Mouse (Mus musculus) embryonic facial prominence, embryonic 14.5 days (tissue): ENCODE data around the gene Mt1. TPM values are rescaled to one million over a fixed set of nuclear protein-coding genes. Genes with fewer than 3 reads are reported as not detected.
"Not testable (repeated sequence)": the region's sequence is repeated elsewhere in the genome, so short reads cannot be mapped to it uniquely, and the experiment has no call there.

ENCODE experiments used
- ATAC-seq: fragments of 200-750 bp; cut with Nextera tagmentation; 2 replicates; pipeline ENCODE4 v1.8.0; 2017; ENCODE audit warnings: low read depth, moderate number of reproducible peaks, moderate TSS enrichment
- DNase-seq: peaks from one replicate; pipeline ENCODE4 v3.0.0-alpha.2; 2015; ENCODE audit warnings: low spot score
- H3K27ac ChIP-seq: fragments of 300-500 bp; sonication (generic); replicated peaks from 2 replicates; pipeline ENCODE4 v1.5.1; 2014; ENCODE audit warnings: low read depth, mild to moderate bottlenecking, low read length, moderate library complexity
- H3K27me3 ChIP-seq: fragments of 300-500 bp; sonication (generic); replicated peaks from 2 replicates; pipeline ENCODE4 v1.6.1; 2014; ENCODE audit warnings: low read length; ENCODE audit not compliant: control insufficient read depth, insufficient read depth
- H3K36me3 ChIP-seq: fragments of 300-500 bp; sonication (generic); 2 replicates; pipeline ENCODE4 v1.6.1; 2014; ENCODE audit warnings: low read length, mixed read lengths; ENCODE audit not compliant: control insufficient read depth, insufficient read depth
- H3K4me1 ChIP-seq: fragments of 300-500 bp; sonication (generic); 2 replicates; pipeline ENCODE4 v1.6.1; 2014; ENCODE audit warnings: antibody characterized with exemption, low read length; ENCODE audit not compliant: control insufficient read depth, insufficient read depth
- H3K4me2 ChIP-seq: fragments of 300-500 bp; sonication (generic); 2 replicates; pipeline ENCODE4 v1.6.1; 2014; ENCODE audit warnings: low read depth, mild to moderate bottlenecking, low read length, moderate library complexity, mixed read lengths
- H3K4me3 ChIP-seq: fragments of 300-500 bp; sonication (generic); 2 replicates; pipeline ENCODE4 v1.5.1; 2014; ENCODE audit warnings: low read depth, mild to moderate bottlenecking, low read length
- H3K9ac ChIP-seq: fragments of 300-500 bp; sonication (generic); 2 replicates; pipeline ENCODE4 v1.6.1; 2014; ENCODE audit warnings: low read depth, mild to moderate bottlenecking, low read length, moderate library complexity, mixed read lengths
- H3K9me3 ChIP-seq: fragments of 300-500 bp; sonication (generic); 2 replicates; pipeline ENCODE4 v1.6.1; 2016; ENCODE audit warnings: low read length; ENCODE audit not compliant: control insufficient read depth
- WGBS: fragments of 180-500 bp; shearing (Covaris S2); extraction: QIAGEN DNeasy Blood & Tissue Kit; methylation state at CpG from one replicate; pipeline ENCODE4 v1.1.7; 2014; 5-methylcytosine and 5-hydroxymethylcytosine counted together
- polyA plus RNA-seq: library from polyadenylated mRNA; unstranded; fragments of >200 nt; fragmentation: Nextera tagmentation; extraction: Ambion mirVana; gene quantifications from 2 replicates; pipeline ENCODE4 v1.2.1, GENCODE M21; 2014

The Mt1 gene
- 167 and 193 TPM in 2 replicates for polyA plus RNA-seq

GRCm38 (mm10) chr8:94178857-94179712 lies at the start of gene Mt1:
TSS of gene Mt1 (plus strand) at chr8:94179082.
- Histone ChIP-seq H3K4me3 (peak within 1 kb of the TSS; percentile 46), H3K27me3 (peaks cover 84% of the 10 kb centered on the region), H3K36me3 (no peaks in the 10 kb centered on the region), H3K4me2 (peak within 1 kb of the TSS; percentile 84), H3K27ac (no peak within 1 kb of the TSS), H3K9ac (peak within 1 kb of the TSS; percentile 61), H3K9me3 (no peaks in the 10 kb centered on the region), H3K4me1 (no peaks in the 10 kb centered on the region)
- WGBS: 1% methylated on average over 49 of the region's 50 CpGs
- DNase-seq: peak; percentile 93
- ATAC-seq: peak; percentile 89

- Histone ChIP-seq H3K36me3 (no peaks in the 10 kb centered on the region), H3K4me2 (no peak overlapping the region), H3K9ac (no peak overlapping the region), H3K27me3 (no peaks in the 10 kb centered on the region), H3K4me3 (no peak overlapping the region), H3K9me3 (no peaks in the 10 kb centered on the region), H3K4me1 (no peaks in the 10 kb centered on the region), H3K27ac (no peak overlapping the region)
- ATAC-seq (no peak), DNase-seq (no peak)
- 83% methylated on average over 6 of the region's 6 CpGs for WGBS
Measured at GRCm38 (mm10) chr8:94129133-94129789, 49.6 kb upstream of the Mt1 start.

DNA sequence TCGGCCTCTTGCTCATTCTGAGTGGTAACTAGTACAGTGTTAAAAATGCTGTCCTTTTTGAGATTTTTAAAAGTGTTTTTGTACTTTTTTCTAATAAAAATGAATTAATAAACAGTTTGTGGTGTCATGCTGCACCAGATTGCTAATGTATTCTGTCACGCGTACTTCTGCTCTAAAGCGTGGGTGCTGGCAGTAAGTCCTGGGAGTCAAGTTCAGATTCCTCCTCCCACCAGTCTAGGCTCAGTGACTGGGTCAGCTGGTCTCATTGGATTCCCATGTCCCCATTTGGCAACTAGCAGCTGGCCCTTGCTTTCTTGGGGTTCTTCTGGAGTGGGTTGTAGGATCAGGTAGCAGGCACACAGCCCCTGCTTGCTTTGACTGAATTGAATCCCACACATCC lies 48.8 kb upstream of the Mt1 start:
- Histone ChIP-seq H3K36me3 (no peaks in the 10 kb centered on the region), H3K9me3 (no peaks in the 10 kb centered on the region), H3K27ac (no peak overlapping the region), H3K27me3 (no peaks in the 10 kb centered on the region), H3K4me3 (no peak overlapping the region), H3K4me1 (no peaks in the 10 kb centered on the region), H3K9ac (no peak overlapping the region), H3K4me2 (no peak overlapping the region)
- ATAC-seq (no peak), DNase-seq (no peak)
- WGBS: 89% methylated on average over 4 of the region's 4 CpGs

- 63% methylated on average over 5 of the region's 5 CpGs for WGBS
- Histone ChIP-seq H3K9ac (no peak overlapping the region), H3K27ac (no peak overlapping the region), H3K36me3 (no peaks in the 10 kb centered on the region), H3K4me1 (no peaks in the 10 kb centered on the region), H3K4me3 (no peak overlapping the region), H3K4me2 (no peak overlapping the region), H3K27me3 (no peaks in the 10 kb centered on the region), H3K9me3 (no peaks in the 10 kb centered on the region)
- no peak for ATAC-seq
- no peak for DNase-seq
Measured at GRCm38 (mm10) chr8:94132096-94132495, 46.8 kb upstream of the Mt1 start.

- H3K4me2 ChIP-seq, H3K9ac ChIP-seq, H3K9me3 ChIP-seq, H3K4me1 ChIP-seq, H3K36me3 ChIP-seq, ATAC-seq, H3K27me3 ChIP-seq, H3K27ac ChIP-seq, DNase-seq, H3K4me3 ChIP-seq: not testable (repeated sequence)
- 49% methylated on average over 3 of the region's 3 CpGs for WGBS
Measured at GRCm38 (mm10) chr8:94134601-94135000, 44.3 kb upstream of the Mt1 start.

- 84% methylated on average over 6 of the region's 6 CpGs for WGBS
Measured at GRCm38 (mm10) chr8:94135556-94135955, 43.3 kb upstream of the Mt1 start.

GRCm38 (mm10) chr8:94136192-94136591 lies 42.7 kb upstream of the Mt1 start:
- no peak overlapping the region for H3K4me2 ChIP-seq
- 60% methylated on average over 7 of the region's 7 CpGs for WGBS
- H3K4me1 ChIP-seq: no peaks in the 10 kb centered on the region
- ATAC-seq (no peak), DNase-seq (no peak)
- H3K4me3 ChIP-seq: no peak overlapping the region
- no peaks in the 10 kb centered on the region for H3K36me3 ChIP-seq
- no peaks in the 10 kb centered on the region for H3K9me3 ChIP-seq
- no peaks in the 10 kb centered on the region for H3K27me3 ChIP-seq
- H3K9ac ChIP-seq: no peak overlapping the region
- H3K27ac ChIP-seq: no peak overlapping the region

More at GRCm38 (mm10) chr8:94135556-94135955, 43.3 kb upstream of the Mt1 start:
- H3K27me3 ChIP-seq: no peaks in the 10 kb centered on the region
- no peaks in the 10 kb centered on the region for H3K4me1 ChIP-seq
- H3K4me3 ChIP-seq: no peak overlapping the region
- H3K36me3 ChIP-seq: no peaks in the 10 kb centered on the region
- ATAC-seq (no peak), DNase-seq (no peak)
- H3K4me2 ChIP-seq: no peak overlapping the region
- H3K9ac ChIP-seq: no peak overlapping the region
- no peaks in the 10 kb centered on the region for H3K9me3 ChIP-seq
- H3K27ac ChIP-seq: no peak overlapping the region

DNA sequence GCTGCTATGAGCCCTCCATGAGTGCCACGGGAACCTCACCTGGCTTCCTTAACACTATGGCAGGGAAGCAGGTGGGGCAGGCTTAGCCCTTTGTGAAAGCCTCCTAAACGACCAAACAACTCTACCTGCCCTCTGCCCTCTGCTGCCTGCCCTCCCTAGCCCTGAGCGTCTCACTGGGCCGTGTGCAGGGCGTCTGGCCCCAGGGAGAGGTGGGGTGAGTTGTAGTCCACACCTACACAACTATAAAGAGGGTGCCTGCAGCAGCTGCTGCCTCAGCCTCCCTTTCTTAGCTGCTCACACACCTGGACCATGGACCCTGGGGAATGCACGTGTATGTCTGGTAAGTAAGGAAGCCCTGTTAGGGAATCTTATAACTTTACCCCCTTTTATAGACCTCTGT lies 41.9 kb upstream of the Mt1 start, which contains the start of gene Mt4:
Mt4 (plus strand) TSS at position 265 of the 400 bp plus-strand sequence.
- no peak within 1 kb of the TSS for H3K4me2 ChIP-seq
- 56% methylated on average over 6 of the region's 6 CpGs for WGBS

More for the DNA sequence above, 41.9 kb upstream of the Mt1 start, which contains the start of gene Mt4:
- Histone ChIP-seq H3K4me1 (no peaks in the 10 kb centered on the region), H3K27me3 (no peaks in the 10 kb centered on the region), H3K27ac (no peak within 1 kb of the TSS), H3K9ac (no peak within 1 kb of the TSS), H3K9me3 (no peaks in the 10 kb centered on the region), H3K36me3 (no peaks in the 10 kb centered on the region), H3K4me3 (no peak within 1 kb of the TSS)
- DNase-seq (no peak), ATAC-seq (no peak)
